Mouse (Mus musculus) stomach, adult 2 months (tissue): Measurements from ENCODE around the gene Zfp931. TPM values are rescaled to one million over a fixed set of nuclear protein-coding genes. Genes with fewer than 3 reads are reported as not detected.

Source experiments
- polyA plus RNA-seq: library from polyadenylated mRNA; depleted of rRNA; stranded (reverse); fragments of >200 nt; gene quantifications from 2 replicates; pipeline ENCODE4 v1.2.3, GENCODE M21; 2012; rRNA removed

Gene Zfp931
- 0.16 TPM in 1 of 2 replicates, not detected in the other for polyA plus RNA-seq

DNA sequence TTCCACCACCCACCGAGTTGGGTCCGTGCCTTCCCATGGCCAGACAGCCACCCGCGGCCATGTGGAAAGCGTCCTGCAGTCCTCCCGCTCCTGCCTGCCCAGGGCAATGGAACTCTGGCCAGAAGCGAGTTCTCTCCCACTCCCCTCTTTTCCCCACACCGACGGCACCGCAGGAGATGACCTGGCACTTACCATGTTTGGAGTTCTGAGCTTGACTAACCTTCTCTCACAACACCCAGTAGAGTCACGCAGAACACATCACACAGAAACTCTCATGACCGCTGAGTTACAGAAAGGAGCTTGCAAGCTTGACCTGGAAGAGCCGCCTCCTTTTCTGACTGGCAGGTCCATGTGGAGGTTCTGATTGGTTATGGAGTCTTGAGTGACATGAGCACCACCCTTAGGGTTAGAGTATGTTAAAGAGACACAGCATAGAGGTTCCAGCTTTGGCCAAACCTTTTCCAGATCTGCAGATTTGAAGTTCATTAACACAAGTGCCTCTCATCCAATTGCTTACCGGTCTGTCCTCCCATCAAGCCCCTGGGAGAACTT is at the start of gene Zfp931:
Gene Zfp931 (minus strand): TSS at position 311 of the 552 bp plus-strand sequence.

DNA sequence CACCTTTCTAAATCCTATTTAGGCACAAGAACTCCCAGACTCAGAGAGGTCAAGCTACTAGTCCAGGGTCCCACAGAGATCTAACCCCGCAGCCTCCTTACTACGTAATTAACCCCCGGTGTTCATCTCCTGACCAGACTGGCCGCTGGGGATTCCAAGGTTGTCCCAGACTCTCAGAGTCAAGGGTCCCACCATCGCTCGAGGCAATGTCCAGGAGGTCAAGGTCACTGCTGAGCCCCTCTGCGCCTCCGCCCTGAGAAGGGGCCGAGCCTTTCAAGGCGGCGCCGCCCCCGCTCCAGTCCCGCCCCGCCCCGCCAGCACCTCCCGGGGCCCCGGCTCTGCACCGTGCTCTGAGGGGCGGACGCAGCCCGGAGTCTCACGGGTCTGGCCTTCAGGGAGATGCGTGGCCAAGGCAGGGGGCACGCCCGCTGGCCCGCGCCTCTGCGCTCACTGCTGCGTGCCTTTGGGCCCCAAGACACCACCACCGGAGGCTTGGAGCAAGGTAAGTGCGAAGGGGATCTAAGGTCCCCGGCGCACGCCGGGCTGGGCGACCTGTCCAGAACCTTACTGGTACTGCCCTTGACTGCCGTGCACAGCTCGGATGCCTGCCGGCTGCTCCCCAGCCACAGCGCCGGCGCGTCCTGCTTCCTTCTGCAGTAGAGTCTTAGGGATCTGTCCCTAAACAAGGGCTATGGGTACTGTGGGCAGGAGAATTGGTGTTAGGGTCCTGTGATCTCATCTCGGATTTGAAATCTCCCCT is 40.7 kb upstream of the Zfp931 start, which contains the start of gene Phactr3:
Gene Phactr3 (plus strand): TSS at position 175 of the 760 bp plus-strand sequence.

DNA sequence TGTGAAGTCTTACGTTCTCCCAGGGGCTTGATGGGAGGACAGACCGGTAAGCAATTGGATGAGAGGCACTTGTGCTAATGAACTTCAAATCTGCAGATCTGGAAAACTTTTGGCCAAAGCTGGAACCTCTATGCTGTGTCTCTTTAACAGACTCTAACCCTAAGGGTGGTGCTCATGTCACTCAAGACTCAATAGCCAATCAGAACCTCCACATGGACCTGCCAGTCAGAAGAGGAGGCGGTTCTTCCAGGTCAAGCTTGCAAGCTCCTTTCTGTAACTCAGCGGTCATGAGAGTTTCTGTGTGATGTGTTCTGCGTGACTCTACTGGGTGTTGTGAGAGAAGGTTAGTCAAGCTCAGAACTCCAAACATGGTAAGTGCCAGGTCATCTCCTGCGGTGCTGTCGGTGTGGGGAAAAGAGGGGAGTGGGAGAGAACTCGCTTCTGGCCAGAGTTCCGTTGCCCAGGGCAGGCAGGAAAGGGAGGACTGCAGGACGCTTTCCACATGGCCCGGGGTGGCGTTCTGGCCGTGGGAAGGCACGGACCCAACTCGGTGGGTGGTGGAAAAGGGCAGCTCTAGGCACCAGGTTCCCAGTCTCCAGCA is 55.2 kb downstream of the Zfp931 start, which contains the start of gene Zfp971:
Gene Zfp971 (plus strand): TSS at position 274 of the 601 bp plus-strand sequence.

Other genes with a start within 250 kb of the Zfp931 start
- not detected in 2 replicates for gene Gm14325, start 238.1 kb downstream of the Zfp931 start, polyA plus RNA-seq
- 0.13 TPM in 1 of 2 replicates, not detected in the other for gene Gm14327, start 181.4 kb downstream of the Zfp931 start, polyA plus RNA-seq
- gene Zfp972, start 152.9 kb downstream of the Zfp931 start, polyA plus RNA-seq, result not detected in 2 replicates
- gene Gm14326, start 121.2 kb downstream of the Zfp931 start, polyA plus RNA-seq, result 0.67 TPM in 1 of 2 replicates, not detected in the other
- gene Zfp971, start 55.2 kb downstream of the Zfp931 start, polyA plus RNA-seq, result 0.23 TPM in 1 of 2 replicates, not detected in the other
- 0.40 TPM in 1 of 2 replicates, not detected in the other for gene Phactr3, start 40.5 kb upstream of the Zfp931 start, polyA plus RNA-seq